Mouse (Mus musculus) adrenal gland, postnatal 36 days (tissue): ENCODE results near the gene Lman2l. TPM values are rescaled to one million over a fixed set of nuclear protein-coding genes. Genes with fewer than 3 reads are reported as not detected.

Experiments used
- DNase-seq, 2 experiments: peaks; one replicate each; pipeline ENCODE4 v3.0.0; 2021; ENCODE audit warnings: mixed read lengths in 1 of 2
- long read RNA-seq, 2 experiments: library from polyadenylated mRNA; stranded (forward); transcript quantifications; one replicate each; pipeline ENCODE4 v2.0.0; 2021; ENCODE audit warnings: borderline sequencing depth in 2 of 2
- total RNA-seq, 2 experiments: library from RNA; stranded (reverse); gene quantifications; 2 replicates each; pipeline ENCODE4 v1.2.3; 2021

Gene Lman2l
- total RNA-seq, result 10 to 100 TPM; 36.4 to 52.2 TPM
- long read RNA-seq, experiment 1, transcript Lman2l-204 (8 exons, 3,378 nt), result major isoform, 78 of 97 reads
- long read RNA-seq, experiment 1, partial matches to known transcripts, result 4 of 97 reads
- long read RNA-seq, experiment 1, other reads (novel, unspliced or antisense), result 12 of 97 reads
- long read RNA-seq, experiment 2, transcript Lman2l-204 (8 exons, 3,378 nt), result major isoform, 16 of 28 reads
- long read RNA-seq, experiment 2, partial matches to known transcripts, result 1 of 28 reads
- long read RNA-seq, experiment 2, other reads (novel, unspliced or antisense), result 8 of 28 reads

GRCm38 (mm10) chr1:36444471-36445464 is at the start of gene Lman2l:
Gene Lman2l (minus strand): TSS chr1:36445271.
- peak; percentile 97 to 99 for DNase-seq

DNA sequence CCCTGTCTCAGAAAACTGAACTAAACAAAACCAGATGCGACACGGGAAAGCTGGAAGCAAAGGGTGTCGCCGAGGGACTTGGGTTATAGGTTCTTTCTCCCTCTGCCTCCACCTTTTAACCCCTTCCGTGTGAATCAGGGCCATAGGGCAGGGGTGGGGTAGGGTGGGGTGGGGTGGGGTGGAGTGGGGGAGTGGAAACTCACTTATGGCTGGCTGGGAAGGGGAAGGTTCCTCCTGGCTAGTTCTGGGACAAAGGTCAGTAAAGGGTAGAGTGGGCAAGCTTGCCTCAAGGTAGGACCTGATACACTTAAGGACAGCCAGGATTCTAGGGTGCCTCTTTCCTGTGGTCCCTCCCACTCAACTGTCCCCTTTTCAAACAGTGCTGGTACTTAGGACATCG is 48.2 kb upstream of the Lman2l start:
- no peak for DNase-seq

DNA sequence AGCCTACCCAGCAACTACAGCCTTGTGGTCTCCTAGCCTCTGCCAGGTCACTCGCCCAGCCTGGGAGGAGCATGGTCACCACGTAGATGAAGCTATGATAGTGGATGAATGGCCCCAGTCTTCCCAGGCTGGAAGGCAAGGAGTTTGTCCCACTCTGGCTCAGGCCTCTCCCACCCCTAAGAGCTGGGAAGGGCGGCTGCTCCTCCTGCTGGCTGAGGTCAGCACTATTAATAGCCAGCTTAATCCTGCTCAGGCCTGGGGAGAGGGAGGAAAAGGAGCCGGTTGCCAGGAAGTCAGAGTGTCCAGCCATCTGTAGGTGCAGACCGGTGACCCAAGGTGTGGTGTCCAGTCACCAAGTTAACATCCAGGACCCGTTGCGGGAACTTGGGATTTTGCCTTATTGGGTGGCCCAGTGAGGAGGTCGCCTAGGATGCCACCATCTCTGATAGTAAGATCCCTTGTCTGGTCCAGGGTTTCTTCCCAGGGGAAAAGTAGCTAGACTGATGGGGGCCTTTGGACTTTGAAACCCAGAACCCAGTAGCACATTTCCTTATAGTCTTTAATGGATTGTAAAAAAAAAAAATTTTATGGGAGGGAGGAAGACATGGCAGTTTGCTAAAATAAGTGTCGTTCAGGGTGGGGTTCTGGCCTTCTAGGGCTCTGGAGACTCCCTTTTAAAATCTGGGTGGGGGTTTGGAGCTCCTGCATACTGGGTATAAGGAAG is 47.5 kb upstream of the Lman2l start:
- peak; percentile 42 to 60 for DNase-seq

- DNase-seq, result no peak
Observed at GRCm38 (mm10) chr1:36489661-36490060, 44.6 kb upstream of the Lman2l start.

DNA sequence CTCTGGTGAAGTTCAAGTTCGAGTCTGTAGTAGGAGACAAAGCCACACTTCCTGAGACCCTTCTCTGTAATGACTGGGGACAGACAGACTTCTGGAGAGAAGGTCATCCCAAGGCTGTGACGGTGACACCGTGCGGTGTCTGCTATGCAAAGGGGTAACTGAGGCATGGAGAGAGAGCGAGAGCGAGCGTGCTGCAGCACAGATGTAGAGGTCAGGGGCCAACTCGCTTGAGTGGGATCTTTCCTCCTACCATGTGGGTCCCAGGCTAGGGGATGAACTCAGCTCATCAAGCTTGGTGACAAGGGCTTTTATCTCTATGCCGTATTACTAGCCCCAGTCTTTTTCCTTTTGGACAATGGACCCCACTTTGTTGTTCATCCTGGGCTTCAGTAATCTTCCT is 42.0 kb upstream of the Lman2l start:
- DNase-seq, result no peak

DNA sequence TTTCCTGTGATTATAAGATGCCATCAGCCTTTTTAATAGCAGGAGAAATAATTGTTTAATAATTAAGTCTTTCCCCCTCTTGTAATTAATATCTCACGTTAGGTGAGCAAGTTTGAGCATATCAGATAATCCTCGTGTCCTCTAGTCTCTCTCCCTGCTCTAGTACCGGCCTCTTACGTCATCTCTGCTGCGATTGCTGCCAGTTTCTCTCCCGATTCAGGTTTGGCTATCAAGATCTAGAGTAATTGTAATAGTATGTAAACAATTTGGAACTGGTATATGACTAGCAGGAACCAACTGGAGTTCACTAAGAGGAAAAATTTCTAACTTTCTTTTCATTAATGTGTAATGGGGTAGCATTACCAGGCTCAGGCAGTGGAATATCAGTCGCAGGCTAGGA is 40.0 kb upstream of the Lman2l start:
- DNase-seq, result no peak

- DNase-seq, result no peak
Observed at GRCm38 (mm10) chr1:36483825-36484224, 38.8 kb upstream of the Lman2l start.

GRCm38 (mm10) chr1:36479903-36480899 is 35.1 kb upstream of the Lman2l start:
- no peak for DNase-seq

DNA sequence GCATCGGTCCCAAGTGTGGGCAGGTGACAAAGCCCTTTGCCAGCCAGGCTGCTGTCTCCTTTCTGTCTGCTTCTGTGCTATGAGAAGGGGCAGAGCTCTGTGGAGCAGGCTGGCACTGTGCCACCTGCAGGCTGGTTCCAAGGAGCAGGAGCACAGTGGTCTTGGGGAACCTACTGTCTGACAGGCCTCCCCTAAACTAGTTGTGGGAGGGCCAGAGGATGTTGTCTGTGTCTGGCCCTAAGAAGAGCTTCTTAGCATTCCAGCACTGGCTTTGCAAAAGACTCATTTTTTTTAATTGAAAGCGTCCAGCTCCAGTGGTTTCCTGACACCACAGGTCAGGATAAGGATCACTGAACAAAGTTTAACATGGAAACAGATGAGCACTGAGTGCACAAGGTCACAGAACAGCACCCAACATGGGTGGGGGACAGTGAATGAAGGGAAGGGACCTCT is 33.3 kb upstream of the Lman2l start:
- DNase-seq, result peak in 1 of 2 experiments; percentile 9

DNA sequence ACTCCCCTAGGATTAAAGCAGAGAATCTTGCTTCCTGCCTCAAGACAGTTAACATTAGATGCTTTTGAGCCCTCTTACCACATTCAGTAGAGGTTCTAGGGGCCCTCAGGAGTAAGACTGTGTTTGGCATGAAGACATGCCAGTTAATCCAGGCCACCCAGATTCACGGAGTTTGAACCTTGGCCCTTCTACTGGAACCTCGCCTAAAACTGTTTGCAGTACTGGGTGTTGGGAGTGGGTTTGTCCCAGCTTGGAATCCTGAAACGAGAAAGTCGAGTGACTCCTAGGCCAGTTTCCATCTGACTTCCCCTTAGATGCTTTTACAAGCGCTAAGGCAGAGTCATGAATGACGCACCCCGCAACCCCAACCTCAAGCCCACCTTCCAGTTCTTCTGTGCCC is 31.4 kb upstream of the Lman2l start:
- no peak for DNase-seq

DNA sequence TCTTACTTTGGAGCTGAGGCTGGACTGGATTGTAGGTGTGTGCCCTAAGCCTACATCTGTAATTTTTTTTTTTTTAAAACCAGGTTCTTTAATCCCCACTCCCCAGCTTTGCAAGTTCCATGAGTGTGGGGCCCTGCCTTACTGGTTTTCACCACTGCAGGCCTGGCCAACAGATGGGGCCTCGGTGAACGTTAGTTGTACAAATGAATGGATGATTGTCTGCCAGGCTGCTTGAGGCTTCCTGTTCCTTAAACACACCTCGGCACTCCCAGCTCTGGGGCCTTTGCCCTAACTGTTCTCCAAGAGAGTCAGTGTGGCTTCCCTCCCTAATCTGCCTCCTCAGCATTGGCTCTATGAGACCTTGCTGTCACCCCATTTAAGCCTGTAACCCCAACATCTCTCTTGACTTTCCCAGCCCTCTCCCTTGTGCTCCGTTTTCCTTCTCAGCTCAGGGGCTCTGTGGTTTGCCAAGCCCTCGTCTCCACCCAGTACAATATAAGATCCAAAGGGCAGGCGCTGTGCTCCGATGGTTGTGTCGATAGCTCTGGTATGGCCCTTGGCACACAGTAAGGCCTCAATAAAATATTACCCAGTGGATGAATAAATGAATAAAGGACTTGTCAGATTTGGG is 30.5 kb upstream of the Lman2l start:
- DNase-seq, result no peak

- DNase-seq, result no peak
Observed at GRCm38 (mm10) chr1:36474646-36475045, 29.6 kb upstream of the Lman2l start.

DNA sequence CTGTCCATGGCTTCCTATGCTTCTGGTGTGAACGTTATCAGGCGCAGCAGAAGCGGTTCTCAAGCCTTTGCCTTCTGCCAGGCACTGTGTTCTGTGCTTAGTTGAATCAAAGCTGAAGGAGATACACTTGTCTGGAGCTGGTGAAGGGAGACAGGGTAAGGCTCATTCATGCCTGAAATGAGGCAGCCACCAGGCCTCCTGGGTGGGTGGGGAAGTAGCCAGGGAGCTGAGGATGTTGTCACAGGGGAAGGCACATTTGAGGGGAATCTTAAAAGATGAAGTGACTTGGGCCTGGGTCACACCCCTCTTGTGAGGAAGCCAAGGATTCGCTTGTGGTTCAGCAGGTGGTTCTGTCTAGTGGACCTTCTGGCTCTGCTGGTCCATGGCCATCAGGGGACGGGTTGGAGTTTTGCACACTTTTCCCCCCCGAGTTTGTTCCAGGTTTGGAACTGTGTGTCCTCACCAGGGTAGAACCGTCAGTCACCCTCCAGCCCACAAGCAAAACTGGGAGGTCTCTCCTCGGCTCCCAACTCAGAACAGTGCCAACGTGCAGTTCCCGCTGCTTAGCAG is 28.2 kb upstream of the Lman2l start:
- DNase-seq, result no peak

- no peak for DNase-seq
Observed at GRCm38 (mm10) chr1:36472106-36472440, 27.0 kb upstream of the Lman2l start.

DNA sequence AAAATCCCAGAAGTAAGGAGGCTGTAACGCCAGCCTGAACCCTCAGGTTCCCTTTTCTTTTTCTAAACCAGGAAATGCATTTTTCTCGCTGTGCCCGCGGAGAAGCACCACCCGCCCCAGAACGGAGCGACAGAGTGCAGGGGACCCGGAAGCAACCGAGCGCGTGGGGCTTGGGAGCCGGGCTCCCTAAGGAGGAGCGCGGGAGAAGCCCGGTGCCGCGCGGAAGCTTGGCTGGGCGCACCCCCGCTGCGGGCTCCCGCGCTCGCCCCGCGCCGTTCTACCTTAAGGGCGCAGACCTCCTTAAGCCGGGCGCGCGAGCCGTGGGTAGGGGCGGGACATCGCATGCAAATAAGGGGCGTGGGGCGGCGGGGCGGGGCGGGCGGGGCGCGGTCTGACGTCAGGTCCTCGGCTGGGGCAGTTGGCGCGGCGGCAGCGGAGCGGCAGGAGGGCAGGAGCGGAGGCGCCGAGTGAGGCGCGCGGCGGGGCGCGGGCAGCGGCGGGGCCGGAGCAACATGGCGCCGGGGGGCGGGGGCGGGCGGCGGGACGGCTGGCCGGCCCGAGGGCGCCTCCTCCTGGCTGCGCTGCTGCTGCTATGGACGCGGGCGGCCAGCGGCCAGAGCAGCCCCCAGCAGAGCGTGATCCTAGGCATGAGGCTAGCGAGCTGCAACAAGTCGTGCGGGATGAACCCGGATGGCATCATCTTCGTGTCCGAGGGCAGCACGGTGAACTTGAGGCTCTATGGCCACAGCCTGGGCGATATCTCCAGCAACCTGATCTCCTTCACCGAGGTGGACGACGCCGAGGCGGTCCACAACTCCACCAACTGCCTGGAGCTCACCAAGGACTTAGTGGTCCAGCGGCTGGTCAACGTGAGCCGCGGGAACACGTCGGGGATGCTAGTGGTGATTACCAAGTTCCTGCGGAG is 26.4 kb upstream of the Lman2l start, which contains the start of gene Cnnm4:
Gene Cnnm4 (plus strand): TSS at position 440 of the 925 bp plus-strand sequence.
- DNase-seq, result peak; percentile 91 to 93

DNA sequence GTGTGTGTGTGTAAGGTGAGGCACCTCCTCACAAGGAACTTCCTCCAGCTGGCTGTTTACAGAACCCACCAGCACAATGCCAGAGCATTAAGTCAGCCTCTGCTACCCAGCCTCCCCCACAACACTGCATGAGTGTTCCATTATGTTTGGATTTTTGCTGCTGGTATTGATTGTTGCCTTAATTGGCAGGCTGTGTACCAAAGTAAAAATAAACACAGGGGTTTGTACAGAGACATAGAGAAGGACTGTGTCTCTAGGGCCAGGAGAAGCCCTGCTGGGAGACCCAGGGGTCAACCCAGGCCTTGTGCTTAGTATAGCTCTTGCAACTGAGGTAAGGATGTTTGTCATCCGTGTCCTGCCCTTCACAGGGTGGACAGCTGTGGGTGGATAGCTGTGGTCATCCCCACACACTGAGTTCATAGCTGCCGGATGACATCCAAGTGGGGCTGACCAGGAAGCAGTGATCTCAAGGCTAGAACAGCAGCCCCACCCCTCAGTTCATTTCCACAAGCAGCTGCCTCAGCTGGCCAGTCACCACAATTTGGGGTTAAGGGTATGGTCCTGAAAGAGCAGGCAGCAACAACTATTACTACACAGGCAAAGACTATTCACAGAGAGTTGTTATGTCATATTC is 24.9 kb upstream of the Lman2l start:
- DNase-seq, result peak in 1 of 2 experiments; percentile 14

GRCm38 (mm10) chr1:36467446-36467845 is 22.4 kb upstream of the Lman2l start:
- no peak for DNase-seq

GRCm38 (mm10) chr1:36465641-36466160 is 20.6 kb upstream of the Lman2l start:
- DNase-seq, result no peak
